Comparison of ENCODE assay signal across 8 mouse cellular contexts in genomic region chr10:60807531-60808185, GRCm38 (mm10). TPM values are rescaled to one million over a fixed set of nuclear protein-coding genes. Genes with fewer than 3 reads are reported as not detected.
DNase-seq lines count a peak whose midpoint lies in the region; ATAC-seq lines count a peak whose summit lies in the region.

No protein-coding gene starts in this region.

- no peaks in the 10 kb centered on the region for H3K36me3 ChIP-seq in embryonic facial prominence, embryonic 11.5 days (replicated peaks; ENCODE audit: control insufficient read depth, insufficient read depth, low read depth, low read length)
- no peaks in the 10 kb centered on the region for H3K36me3 ChIP-seq in heart, embryonic 11.5 days (ENCODE audit: control insufficient read depth, insufficient read depth, low read length)
- no peaks in the 10 kb centered on the region for H3K36me3 ChIP-seq in midbrain, embryonic 15.5 days (replicated peaks)

- H3K4me1 ChIP-seq in embryonic facial prominence, embryonic 11.5 days (ENCODE audit: control insufficient read depth, insufficient read depth, low read length), result peaks cover 25% of the 10 kb centered on the region
- H3K4me1 ChIP-seq in heart, embryonic 11.5 days (ENCODE audit: control insufficient read depth, insufficient read depth, low read length), result peaks cover 98% of the 10 kb centered on the region
- peaks cover 22% of the 10 kb centered on the region for H3K4me1 ChIP-seq in midbrain, embryonic 15.5 days

- H3K27ac ChIP-seq in embryonic facial prominence, embryonic 11.5 days (replicated peaks; ENCODE audit: low read depth, low read length), result peak overlapping the region; percentile 72
- H3K27ac ChIP-seq in heart, embryonic 11.5 days (ENCODE audit: low read depth, low read length), result peak overlapping the region; percentile 87
- 0 out of 2 replicates have a peak overlapping the region, but pooled peaks have one; percentile 0 for H3K27ac ChIP-seq in midbrain, embryonic 15.5 days

- peak overlapping the region; percentile 32 for H3K4me2 ChIP-seq in embryonic facial prominence, embryonic 11.5 days (ENCODE audit: low read depth, low read length)
- peak overlapping the region; percentile 12; the same call in 1 of the 2 replicates for H3K4me2 ChIP-seq in heart, embryonic 11.5 days
- H3K4me2 ChIP-seq in midbrain, embryonic 15.5 days, result no peak overlapping the region

- H3K9ac ChIP-seq in embryonic facial prominence, embryonic 11.5 days (replicated peaks; ENCODE audit: low read length), result peak overlapping the region; percentile 15; the same call in 1 of the 2 replicates
- peak overlapping the region; percentile 56 for H3K9ac ChIP-seq in heart, embryonic 11.5 days (ENCODE audit: low read depth, low read length)
- no peak overlapping the region for H3K9ac ChIP-seq in midbrain, embryonic 15.5 days

- H3K4me3 ChIP-seq in embryonic facial prominence, embryonic 11.5 days (ENCODE audit: low read depth, low read length), result no peak overlapping the region
- no peak overlapping the region for H3K4me3 ChIP-seq in heart, embryonic 11.5 days (ENCODE audit: low read depth, low read length)
- H3K4me3 ChIP-seq in midbrain, embryonic 15.5 days, result no peak overlapping the region

- peak; percentile 84 for DNase-seq in NIH3T3 (ENCODE audit: low read depth)
- peak; percentile 75 for DNase-seq in embryonic facial prominence, embryonic 11.5 days (ENCODE audit: low spot score)
- peak; percentile 54 to 56 for DNase-seq in kidney, adult 8-10 months
- no peak for DNase-seq in right cerebral cortex, postnatal 25 days
- DNase-seq in layer of hippocampus, postnatal 25 days (ENCODE audit: extremely low spot score in 1 of 2, low spot score in 1 of 2), result no peak
- DNase-seq in thymus, postnatal 36 days, result no peak

- H3K9me3 ChIP-seq in embryonic facial prominence, embryonic 11.5 days (replicated peaks; ENCODE audit: control insufficient read depth, low read length), result no peaks in the 10 kb centered on the region
- no peaks in the 10 kb centered on the region for H3K9me3 ChIP-seq in heart, embryonic 11.5 days (replicated peaks; ENCODE audit: control insufficient read depth, low read length)
- H3K9me3 ChIP-seq in midbrain, embryonic 15.5 days, result no peaks in the 10 kb centered on the region

- peak; percentile 26 for ATAC-seq in embryonic facial prominence, embryonic 11.5 days (replicated peaks; ENCODE audit: insufficient number of reproducible peaks, low FRiP score, low TSS enrichment, low read depth)
- no peak for ATAC-seq in heart, embryonic 11.5 days (replicated peaks; ENCODE audit: insufficient number of reproducible peaks, low FRiP score, low TSS enrichment)
- no peak for ATAC-seq in midbrain, embryonic 15.5 days (replicated peaks)

- WGBS in embryonic facial prominence, embryonic 11.5 days, result 21% methylated on average over 22 of the region's 22 CpGs
- WGBS in heart, embryonic 11.5 days (ENCODE audit: insufficient replicate concordance), result 44% methylated on average over 22 of the region's 22 CpGs
- WGBS in midbrain, embryonic 15.5 days, result 32% methylated on average over 22 of the region's 22 CpGs

- no peaks in the 10 kb centered on the region for H3K27me3 ChIP-seq in embryonic facial prominence, embryonic 11.5 days (ENCODE audit: control insufficient read depth, insufficient read depth, low read length)
- no peaks in the 10 kb centered on the region for H3K27me3 ChIP-seq in heart, embryonic 11.5 days (ENCODE audit: control insufficient read depth, insufficient read depth, low read length)
- peaks cover 6% of the 10 kb centered on the region for H3K27me3 ChIP-seq in midbrain, embryonic 15.5 days (replicated peaks)

RNA-seq across cellular contexts. Expression of gene Unc5b, which starts 23.7 kb away (rescaled TPM):
- 4.0 and 4.7 TPM in 2 replicates for polyA plus RNA-seq in embryonic facial prominence, embryonic 11.5 days (2014; fragmentation: Nextera tagmentation; extraction: Ambion mirVana)
- 15.0 and 15.6 TPM in 2 replicates for polyA plus RNA-seq in heart, embryonic 11.5 days (2014; fragmentation: Nextera tagmentation; extraction: Ambion mirVana)
- 2.8 and 2.9 TPM in 2 replicates for polyA plus RNA-seq in midbrain, embryonic 15.5 days (2015; fragmentation: Nextera tagmentation; extraction: Ambion mirVana)
- total RNA-seq in layer of hippocampus, postnatal 25 days (2021), result 10 to 100 TPM; 15.9 to 16.4 TPM

RNA-seq across cellular contexts. Expression of gene Slc29a3, which starts 55.1 kb away (rescaled TPM):
- polyA plus RNA-seq in embryonic facial prominence, embryonic 11.5 days (2014; fragmentation: Nextera tagmentation; extraction: Ambion mirVana), result 7.0 and 8.2 TPM in 2 replicates
- polyA plus RNA-seq in heart, embryonic 11.5 days (2014; fragmentation: Nextera tagmentation; extraction: Ambion mirVana), result 4.6 and 4.8 TPM in 2 replicates
- 10.7 and 13.9 TPM in 2 replicates for polyA plus RNA-seq in midbrain, embryonic 15.5 days (2015; fragmentation: Nextera tagmentation; extraction: Ambion mirVana)
- total RNA-seq in layer of hippocampus, postnatal 25 days (2021), result 10 to 100 TPM; 16.6 to 17.1 TPM

Comparison
In these comparisons a context has a peak if more than half of its experiments do, and no peak if none do; other contexts are left out.
1. DNase-seq: peak in NIH3T3 (single experiment), embryonic facial prominence, embryonic 11.5 days (single experiment) and kidney, adult 8-10 months (2 of 2); none in right cerebral cortex, postnatal 25 days (single experiment), layer of hippocampus, postnatal 25 days (0 of 2) and thymus, postnatal 36 days (0 of 2).
2. H3K27ac ChIP-seq: peak in every context shown above with its lines; median percentile 87 in heart, embryonic 11.5 days; 72 in embryonic facial prominence, embryonic 11.5 days; 0 in midbrain, embryonic 15.5 days.